Mouse (Mus musculus) hindbrain, postnatal 0 days (tissue): Measurements from ENCODE around the gene Akap11. TPM values are rescaled to one million over a fixed set of nuclear protein-coding genes. Genes with fewer than 3 reads are reported as not detected.

Experiments
- ATAC-seq: fragments of 200-750 bp; cut with Nextera tagmentation; 2 replicates; pipeline ENCODE4 v1.8.0; 2017; ENCODE audit warnings: mild to moderate bottlenecking, moderate TSS enrichment, moderate library complexity
- DNase-seq: peaks from one replicate; pipeline ENCODE4 v3.0.0-alpha.2; 2015; ENCODE audit warnings: low spot score
- H3K27ac ChIP-seq: fragments of 300-500 bp; sonication (generic); 2 replicates; pipeline ENCODE4 v1.5.1; 2014; ENCODE audit warnings: mild to moderate bottlenecking
- H3K27me3 ChIP-seq: fragments of 300-500 bp; sonication (generic); 2 replicates; pipeline ENCODE4 v1.6.1; 2014; ENCODE audit warnings: low read length, mixed read lengths; ENCODE audit not compliant: insufficient read depth
- H3K36me3 ChIP-seq: fragments of 300-500 bp; sonication (generic); 2 replicates; pipeline ENCODE4 v1.6.1; 2014; ENCODE audit warnings: low read length, mixed read lengths; ENCODE audit not compliant: insufficient read depth
- H3K4me1 ChIP-seq: fragments of 300-500 bp; sonication (generic); 2 replicates; pipeline ENCODE4 v1.6.1; 2014; ENCODE audit warnings: antibody characterized with exemption, low read length, mixed read lengths; ENCODE audit not compliant: insufficient read depth
- H3K4me2 ChIP-seq: fragments of 300-500 bp; sonication (generic); 2 replicates; pipeline ENCODE4 v1.6.1; 2014; ENCODE audit warnings: low read depth, mild to moderate bottlenecking, low read length, moderate library complexity, mixed read lengths
- H3K4me3 ChIP-seq: fragments of 300-500 bp; sonication (generic); 2 replicates; pipeline ENCODE4 v1.5.1; 2014; ENCODE audit warnings: low read length
- H3K9ac ChIP-seq: fragments of 300-500 bp; sonication (generic); replicated peaks from 2 replicates; pipeline ENCODE4 v1.6.1; 2014; ENCODE audit warnings: mild to moderate bottlenecking, low read length, moderate library complexity, mixed read lengths
- H3K9me3 ChIP-seq: fragments of 300-500 bp; sonication (generic); 2 replicates; pipeline ENCODE4 v1.6.1; 2016; ENCODE audit warnings: low read length, mixed read lengths
- CTCF ChIP-seq: IDR thresholded peaks from 2 replicates; pipeline ENCODE4 v1.5.1; 2016; ENCODE audit warnings: antibody characterized with exemption, control low read depth, low read depth
- WGBS: fragments of 180-500 bp; shearing (Covaris S2); extraction: QIAGEN DNeasy Blood & Tissue Kit; methylation state at CpG from one replicate; pipeline ENCODE4 v1.1.7; 2014; 5-methylcytosine and 5-hydroxymethylcytosine counted together
- polyA plus RNA-seq: library from polyadenylated mRNA; unstranded; fragments of >200 nt; fragmentation: Nextera tagmentation; extraction: Ambion mirVana; gene quantifications from 2 replicates; pipeline ENCODE4 v1.2.1, GENCODE M21; 2015
- total RNA-seq: library from RNA; depleted of rRNA; stranded (reverse); fragments of >200 nt; gene quantifications from 2 replicates; pipeline ENCODE4 v1.2.3, GENCODE M21; 2014

Gene Akap11
- total and polyA plus RNA-seq, 2 experiments from 2014 or later: 31.3 to 64.5 TPM

GRCm38 (mm10) chr14:78510713-78511112, 25.9 kb downstream of the Akap11 start:
- WGBS: 76% methylated on average over 9 of the region's 9 CpGs
- H3K36me3 ChIP-seq: peaks cover 49% of the 10 kb centered on the region
- peak; percentile 74; the same call in 1 of the 2 replicates for ATAC-seq

GRCm38 (mm10) chr14:78509791-78510190, 26.8 kb downstream of the Akap11 start:
- Histone ChIP-seq H3K4me2 (no peak overlapping the region), H3K36me3 (peaks cover 51% of the 10 kb centered on the region), H3K27me3 (no peaks in the 10 kb centered on the region), H3K9me3 (no peaks in the 10 kb centered on the region), H3K27ac (no peak overlapping the region), H3K4me3 (no peak overlapping the region), H3K9ac (no peak overlapping the region), H3K4me1 (no peaks in the 10 kb centered on the region)
- no peak for TF ChIP-seq CTCF
- no peak for DNase-seq
- ATAC-seq: no peak
- 94% methylated on average over 6 of the region's 6 CpGs for WGBS

More at GRCm38 (mm10) chr14:78510713-78511112, 25.9 kb downstream of the Akap11 start:
- H3K27ac ChIP-seq: no peak overlapping the region
- H3K4me3 ChIP-seq: no peak overlapping the region
- H3K9me3 ChIP-seq: no peaks in the 10 kb centered on the region
- no peak overlapping the region for H3K4me2 ChIP-seq
- no peaks in the 10 kb centered on the region for H3K27me3 ChIP-seq
- peak; percentile 61 for DNase-seq
- no peaks in the 10 kb centered on the region for H3K4me1 ChIP-seq
- TF ChIP-seq CTCF: peak; percentile 68
- no peak overlapping the region for H3K9ac ChIP-seq

DNA sequence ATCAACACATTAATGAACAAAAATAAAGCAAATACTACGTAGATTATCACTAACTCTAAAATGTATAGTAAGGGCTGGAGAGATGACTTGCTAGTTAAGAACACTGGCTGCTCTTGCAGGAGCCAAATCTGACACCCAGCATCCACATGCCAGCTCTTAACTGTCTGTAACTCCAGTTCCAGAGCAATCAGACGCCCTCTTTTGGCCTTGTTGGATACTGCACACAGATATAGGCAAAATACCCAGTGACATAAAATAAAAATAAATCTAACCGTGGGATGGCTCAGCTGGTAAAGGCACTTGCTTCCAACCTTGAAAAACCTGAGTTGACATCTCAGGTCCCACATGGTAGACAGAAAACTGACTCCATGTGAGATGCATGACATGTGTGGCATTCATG, 36.0 kb downstream of the Akap11 start:
- H3K4me2 ChIP-seq: no peak overlapping the region
- peak; percentile 29; the same call in 1 of the 2 replicates for TF ChIP-seq CTCF
- no peaks in the 10 kb centered on the region for H3K9me3 ChIP-seq
- H3K27ac ChIP-seq: no peak overlapping the region
- DNase-seq: peak; percentile 18
- H3K4me3 ChIP-seq: no peak overlapping the region
- 75% methylated on average over 3 of the region's 3 CpGs for WGBS
- no peak for ATAC-seq
- no peak overlapping the region for H3K9ac ChIP-seq
- H3K27me3 ChIP-seq: no peaks in the 10 kb centered on the region
- H3K4me1 ChIP-seq: no peaks in the 10 kb centered on the region
- H3K36me3 ChIP-seq: peaks cover 3% of the 10 kb centered on the region; the same call in 1 of the 2 replicates

DNA sequence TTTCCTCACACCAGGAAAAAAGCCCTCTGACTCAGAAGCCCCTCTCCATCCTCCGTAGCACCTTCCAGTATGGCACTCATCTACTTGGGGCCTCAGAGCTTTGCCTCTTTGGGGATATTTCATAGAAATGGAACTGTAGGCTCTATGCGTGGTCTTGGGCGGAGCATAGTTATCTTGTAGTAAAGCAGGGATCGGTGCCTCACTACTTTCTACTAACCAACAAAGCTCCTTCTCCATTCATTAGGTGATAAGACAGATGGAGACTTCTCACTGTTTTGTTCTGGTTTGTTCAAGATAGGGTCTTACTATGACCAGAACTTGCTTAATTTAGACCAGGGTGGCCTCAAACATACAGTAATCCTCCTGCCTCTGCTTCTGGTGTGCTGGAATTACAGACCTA, 39.9 kb downstream of the Akap11 start:
- no peaks in the 10 kb centered on the region for H3K27me3 ChIP-seq
- ATAC-seq (no peak), DNase-seq (no peak)
- no peaks in the 10 kb centered on the region for H3K4me1 ChIP-seq
- no peaks in the 10 kb centered on the region for H3K9me3 ChIP-seq
- H3K27ac ChIP-seq: no peak overlapping the region
- 93% methylated on average over 4 of the region's 4 CpGs for WGBS
- H3K36me3 ChIP-seq: peaks cover 5% of the 10 kb centered on the region; the same call in 1 of the 2 replicates
- no peak overlapping the region for H3K4me2 ChIP-seq
- TF ChIP-seq CTCF: no peak
- no peak overlapping the region for H3K9ac ChIP-seq
- no peak overlapping the region for H3K4me3 ChIP-seq

DNA sequence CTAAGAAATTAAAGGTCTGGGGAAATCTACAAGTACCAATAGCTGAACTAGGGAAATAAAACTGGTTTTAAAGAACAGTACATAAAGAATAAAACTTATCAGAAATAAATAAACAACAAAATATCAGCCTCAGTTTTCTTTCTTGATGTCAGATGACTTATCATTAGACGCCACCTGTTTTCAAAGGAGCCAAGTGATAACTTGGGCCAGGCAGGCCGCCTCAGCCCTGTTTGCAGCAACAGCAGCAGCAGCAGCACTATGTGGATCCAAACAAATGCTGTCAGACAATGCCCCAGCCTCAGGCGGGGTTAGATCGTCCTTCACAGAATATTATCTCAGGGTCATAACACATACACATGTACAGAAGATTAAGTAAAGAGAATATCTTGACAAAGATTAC, 41.4 kb downstream of the Akap11 start:
- no peaks in the 10 kb centered on the region for H3K27me3 ChIP-seq
- H3K4me3 ChIP-seq: no peak overlapping the region
- no peak overlapping the region for H3K27ac ChIP-seq
- ATAC-seq (no peak), DNase-seq (no peak)
- no peak overlapping the region for H3K9ac ChIP-seq
- H3K4me1 ChIP-seq: no peaks in the 10 kb centered on the region
- peaks cover 5% of the 10 kb centered on the region; the same call in 1 of the 2 replicates for H3K36me3 ChIP-seq
- H3K4me2 ChIP-seq: no peak overlapping the region
- no peak for TF ChIP-seq CTCF
- H3K9me3 ChIP-seq: no peaks in the 10 kb centered on the region
- 85% methylated on average over 4 of the region's 4 CpGs for WGBS

DNA sequence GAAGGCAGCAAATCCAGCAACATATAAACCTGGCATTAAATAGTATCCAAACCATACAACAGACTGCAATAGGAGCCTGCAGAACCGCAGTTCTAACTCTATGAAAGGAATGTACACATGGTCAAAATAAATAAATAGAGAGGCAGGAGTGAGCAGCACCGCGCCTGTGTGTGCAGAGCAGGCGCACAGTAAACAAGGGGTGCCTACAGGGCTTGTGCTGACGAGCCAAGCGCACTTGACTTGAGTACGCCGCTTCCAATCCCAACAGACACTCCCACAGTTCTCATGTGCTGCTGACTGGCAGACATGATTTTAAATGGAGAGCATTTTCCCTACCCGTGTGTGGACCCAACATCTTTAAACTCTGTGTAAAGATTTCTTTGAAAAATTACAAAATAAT, 44.0 kb downstream of the Akap11 start:
- H3K27ac ChIP-seq: no peak overlapping the region
- no peak overlapping the region for H3K4me2 ChIP-seq
- peaks cover 5% of the 10 kb centered on the region; the same call in 1 of the 2 replicates for H3K36me3 ChIP-seq
- 79% methylated on average over 9 of the region's 9 CpGs for WGBS
- no peaks in the 10 kb centered on the region for H3K9me3 ChIP-seq
- no peak overlapping the region for H3K4me3 ChIP-seq
- DNase-seq (no peak), ATAC-seq (no peak)
- no peak overlapping the region for H3K9ac ChIP-seq
- no peaks in the 10 kb centered on the region for H3K4me1 ChIP-seq
- H3K27me3 ChIP-seq: no peaks in the 10 kb centered on the region
- TF ChIP-seq CTCF: no peak

DNA sequence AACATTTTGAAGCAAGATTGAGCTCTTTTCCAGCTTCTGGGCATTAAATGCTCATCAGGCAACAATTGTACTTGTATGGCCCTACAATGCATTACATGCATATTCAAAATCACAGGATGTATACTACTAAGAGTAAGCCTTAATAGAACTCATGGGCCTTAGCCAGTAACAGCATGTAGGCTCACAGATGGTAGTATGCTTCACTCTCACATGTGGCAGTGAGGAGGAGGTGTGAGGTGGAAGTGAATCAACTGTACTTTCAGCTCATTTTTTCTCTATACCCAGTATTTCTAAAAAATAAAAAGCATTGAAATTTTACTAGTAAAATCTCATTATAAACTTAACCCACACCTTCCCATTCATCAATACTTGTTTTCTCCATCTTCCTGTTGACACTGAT, 45.2 kb downstream of the Akap11 start:
- DNase-seq (no peak), ATAC-seq (no peak)
- Histone ChIP-seq H3K9ac (no peak overlapping the region), H3K36me3 (peaks cover 5% of the 10 kb centered on the region; the same call in 1 of the 2 replicates), H3K4me3 (no peak overlapping the region), H3K27ac (no peak overlapping the region), H3K4me2 (no peak overlapping the region), H3K4me1 (no peaks in the 10 kb centered on the region), H3K9me3 (no peaks in the 10 kb centered on the region), H3K27me3 (no peaks in the 10 kb centered on the region)
- no peak for TF ChIP-seq CTCF
